Mouse (Mus musculus): ENCODE results near the gene Pls3. TPM values are rescaled to one million over a fixed set of nuclear protein-coding genes. Genes with fewer than 3 reads are reported as not detected.
A peak's percentile ranks its signal among the peaks of the same experiment; 100 is the strongest.
"Not testable (repeated sequence)": the region's sequence is repeated elsewhere in the genome, so short reads cannot be mapped to it uniquely, and the experiment has no call there.

Pls3 gene
- polyA plus RNA-seq, 1 experiment from 2014 or later, result 7.3 TPM

DNA sequence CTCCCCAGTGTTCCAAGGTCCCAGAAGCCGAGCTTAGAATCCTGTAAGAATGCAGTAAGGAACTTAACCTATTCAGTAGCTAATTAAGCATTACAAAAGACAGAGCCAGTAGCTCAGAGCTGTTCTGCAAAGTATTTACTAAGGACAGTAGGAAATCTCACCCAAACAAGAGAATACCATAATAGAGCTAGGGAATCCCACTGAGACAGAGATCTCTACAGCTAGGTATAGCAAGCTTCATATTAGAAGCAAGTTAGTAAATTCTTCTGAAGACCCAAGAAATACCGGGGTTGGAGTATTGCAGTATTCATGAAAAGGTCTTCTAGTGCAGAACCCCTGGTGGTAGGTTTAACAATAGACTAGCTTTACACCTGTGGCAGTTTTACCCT is 45.1 kb downstream of the Pls3 start:
- H3K27ac ChIP-seq, result no peak overlapping the region
- H3K79me2 ChIP-seq (ENCODE audit: inconsistent target), result no peaks in the 10 kb centered on the region
- no peaks in the 10 kb centered on the region for H3K36me3 ChIP-seq (ENCODE audit: inconsistent target)
- no peak overlapping the region for H3K4me3 ChIP-seq (ENCODE audit: inconsistent target)
- WGBS (ENCODE audit: missing documents), result 78% methylated on average over 2 of the region's 2 CpGs

GRCm38 (mm10) chrX:75829240-75829866 is 45.6 kb downstream of the Pls3 start:
- H3K36me3 ChIP-seq (ENCODE audit: inconsistent target), result no peaks in the 10 kb centered on the region
- H3K4me3 ChIP-seq (ENCODE audit: inconsistent target), result no peak overlapping the region
- WGBS (ENCODE audit: missing documents), result 78% methylated on average over 7 of the region's 7 CpGs
- no peak overlapping the region for H3K27ac ChIP-seq
- no peaks in the 10 kb centered on the region for H3K79me2 ChIP-seq (ENCODE audit: inconsistent target)

DNA sequence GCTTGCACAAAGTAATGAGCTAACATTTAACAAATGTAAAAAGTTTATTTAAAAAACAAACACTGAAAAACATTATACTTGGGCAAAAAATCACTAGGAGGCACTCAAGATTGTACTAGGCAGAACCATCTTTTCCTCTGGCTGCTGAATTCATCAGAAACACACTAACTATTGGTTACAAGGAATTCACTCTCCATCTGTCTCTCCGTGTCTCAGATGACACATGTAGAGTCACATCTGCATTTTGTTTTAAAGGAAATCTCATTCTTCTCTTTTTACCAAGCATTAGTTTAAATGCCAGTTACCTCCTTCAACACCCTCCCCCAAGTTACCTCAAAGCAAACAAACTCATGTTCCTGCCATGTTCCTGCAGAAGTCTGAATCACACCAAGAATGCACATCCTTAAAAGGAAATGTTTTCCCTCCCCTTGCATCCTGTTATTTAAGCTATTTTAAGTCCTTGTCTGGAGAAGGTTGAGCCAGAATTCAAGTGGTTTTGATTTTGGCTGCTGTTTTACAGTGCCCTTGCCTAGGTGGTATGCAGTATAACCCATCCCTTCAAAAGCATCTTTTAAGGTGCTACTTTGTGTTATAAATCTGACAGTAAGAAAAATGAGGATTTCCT is 56.2 kb downstream of the Pls3 start:
- Histone ChIP-seq H3K36me3 (ENCODE audit: inconsistent target) (no peaks in the 10 kb centered on the region), H3K4me3 (ENCODE audit: inconsistent target) (no peak overlapping the region), H3K79me2 (ENCODE audit: inconsistent target) (no peaks in the 10 kb centered on the region), H3K27ac (no peak overlapping the region)
- 27% methylated on average over 1 of the region's 1 CpGs for WGBS (ENCODE audit: missing documents)

DNA sequence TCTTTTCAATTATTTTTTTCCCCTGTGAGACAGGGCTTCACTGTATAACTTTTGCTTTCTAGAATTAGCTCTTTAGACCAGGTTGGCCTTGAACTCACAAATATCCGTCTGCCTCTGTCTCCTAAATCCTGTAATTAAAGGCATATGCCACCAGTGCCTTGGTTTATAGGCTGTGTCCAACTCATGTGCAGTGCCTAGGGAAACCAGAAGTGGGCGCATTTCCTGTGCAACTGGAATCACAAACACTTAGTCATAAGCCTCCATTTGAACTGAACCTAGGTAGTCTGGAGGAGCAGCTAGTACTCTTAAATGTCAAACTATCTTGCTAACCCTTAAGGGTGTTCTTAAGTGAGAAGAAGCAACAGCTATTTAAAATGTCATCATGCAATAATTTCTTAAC is 60.0 kb downstream of the Pls3 start:
- no peak overlapping the region for H3K4me3 ChIP-seq (ENCODE audit: inconsistent target)
- H3K36me3 ChIP-seq (ENCODE audit: inconsistent target), result no peaks in the 10 kb centered on the region
- no peaks in the 10 kb centered on the region for H3K79me2 ChIP-seq (ENCODE audit: inconsistent target)
- H3K27ac ChIP-seq, result no peak overlapping the region
- WGBS (ENCODE audit: missing documents), result 86% methylated on average over 2 of the region's 2 CpGs

- Histone ChIP-seq H3K4me3 (ENCODE audit: inconsistent target) (no peak overlapping the region), H3K27ac (no peak overlapping the region)
- 86% methylated on average over 4 of the region's 4 CpGs for WGBS (ENCODE audit: missing documents)
These were observed 60.9 kb downstream of the Pls3 start for GRCm38 (mm10) chrX:75814123-75814522.

GRCm38 (mm10) chrX:75796583-75796982 is 78.4 kb downstream of the Pls3 start:
- no peak overlapping the region for H3K4me3 ChIP-seq (ENCODE audit: inconsistent target)
- no peaks in the 10 kb centered on the region for H3K79me2 ChIP-seq (ENCODE audit: inconsistent target)
- WGBS (ENCODE audit: missing documents), result 31% methylated on average over 2 of the region's 4 CpGs
- no peak overlapping the region for H3K27ac ChIP-seq
- H3K36me3 ChIP-seq (ENCODE audit: inconsistent target), result no peaks in the 10 kb centered on the region

More at GRCm38 (mm10) chrX:75814123-75814522, 60.9 kb downstream of the Pls3 start:
- Histone ChIP-seq H3K36me3 (ENCODE audit: inconsistent target) (no peaks in the 10 kb centered on the region), H3K79me2 (ENCODE audit: inconsistent target) (no peaks in the 10 kb centered on the region)

GRCm38 (mm10) chrX:75779796-75780195 is 95.2 kb downstream of the Pls3 start:
- WGBS (ENCODE audit: missing documents), result 100% methylated on average over 4 of the region's 4 CpGs
- Histone ChIP-seq H3K36me3 (ENCODE audit: inconsistent target) (no peaks in the 10 kb centered on the region), H3K4me3 (ENCODE audit: inconsistent target) (no peak overlapping the region), H3K79me2 (ENCODE audit: inconsistent target) (no peaks in the 10 kb centered on the region), H3K27ac (no peak overlapping the region)

DNA sequence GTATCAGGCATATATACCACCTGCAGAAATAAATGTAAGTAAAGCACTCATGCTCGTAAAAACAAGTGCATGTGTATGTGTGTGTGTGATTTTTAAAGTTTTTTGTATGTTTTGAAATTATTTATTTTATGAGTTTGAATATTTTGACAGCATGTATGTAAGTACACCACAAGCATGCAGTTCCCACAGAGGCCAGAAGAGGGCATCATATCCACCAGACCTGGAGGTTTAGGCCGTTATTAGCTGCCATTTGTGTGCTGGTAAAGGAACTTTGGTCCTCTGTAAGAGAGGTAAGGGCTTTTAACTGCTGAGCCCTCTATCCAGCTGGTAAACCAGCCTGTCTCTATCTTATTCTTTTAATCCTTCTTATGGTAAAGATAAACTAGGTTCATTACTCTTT is 97.5 kb downstream of the Pls3 start:
- no peak overlapping the region for H3K27ac ChIP-seq
- 91% methylated on average over 2 of the region's 2 CpGs for WGBS (ENCODE audit: missing documents)
- H3K36me3 ChIP-seq (ENCODE audit: inconsistent target), result no peaks in the 10 kb centered on the region
- no peak overlapping the region for H3K4me3 ChIP-seq (ENCODE audit: inconsistent target)
- H3K79me2 ChIP-seq (ENCODE audit: inconsistent target), result no peaks in the 10 kb centered on the region

DNA sequence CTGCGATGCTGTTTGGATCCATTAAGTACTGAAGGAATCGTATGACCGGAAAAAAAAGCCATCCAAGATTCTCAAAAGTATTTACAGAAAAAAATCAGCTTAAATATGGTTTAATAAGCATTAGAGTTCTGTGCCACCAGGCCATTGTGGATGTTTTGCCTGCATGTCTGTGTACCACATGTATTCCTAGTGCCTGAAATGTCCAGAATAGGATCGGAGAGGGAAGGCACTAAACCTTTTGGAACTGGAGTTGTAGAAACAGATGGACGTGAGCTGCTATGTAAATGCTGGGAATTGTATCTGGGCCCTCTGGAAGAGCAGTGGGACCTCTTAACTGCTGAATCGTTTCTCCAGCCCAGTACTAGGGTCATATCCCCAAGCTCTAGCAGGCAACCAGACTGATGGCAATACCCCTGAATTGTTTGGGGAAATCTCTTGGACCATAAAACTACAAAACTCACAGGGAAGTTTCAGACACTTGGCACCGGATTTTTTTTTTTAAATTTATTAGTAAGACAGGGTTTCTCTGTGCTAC is 110.1 kb downstream of the Pls3 start:
- Histone ChIP-seq H3K36me3 (ENCODE audit: inconsistent target) (no peaks in the 10 kb centered on the region), H3K79me2 (ENCODE audit: inconsistent target) (peaks cover 12% of the 10 kb centered on the region; the same call in 1 of the 2 replicates), H3K27ac (no peak overlapping the region), H3K4me3 (ENCODE audit: inconsistent target) (peak overlapping the region; percentile 51)
- 56% methylated on average over 6 of the region's 7 CpGs for WGBS (ENCODE audit: missing documents)

- 15% methylated on average over 19 of the region's 19 CpGs for WGBS (ENCODE audit: missing documents)
- Histone ChIP-seq H3K36me3 (ENCODE audit: inconsistent target) (no peaks in the 10 kb centered on the region), H3K79me2 (ENCODE audit: inconsistent target) (peaks cover 12% of the 10 kb centered on the region; the same call in 1 of the 2 replicates), H3K27ac (peak overlapping the region; percentile 46), H3K4me3 (ENCODE audit: inconsistent target) (peak overlapping the region; percentile 51)
These were observed 110.7 kb downstream of the Pls3 start for GRCm38 (mm10) chrX:75764135-75764793.

GRCm38 (mm10) chrX:75759461-75759860 is 115.5 kb downstream of the Pls3 start:
- H3K36me3 ChIP-seq (ENCODE audit: inconsistent target); H3K4me3 ChIP-seq (ENCODE audit: inconsistent target); H3K27ac ChIP-seq: not testable (repeated sequence)
- peaks cover 12% of the 10 kb centered on the region; the same call in 1 of the 2 replicates for H3K79me2 ChIP-seq (ENCODE audit: inconsistent target)
- WGBS (ENCODE audit: missing documents), result 100% methylated on average over 1 of the region's 2 CpGs

GRCm38 (mm10) chrX:75759036-75759435 is 115.9 kb downstream of the Pls3 start:
- H3K27ac ChIP-seq; H3K4me3 ChIP-seq (ENCODE audit: inconsistent target); H3K36me3 ChIP-seq (ENCODE audit: inconsistent target): not testable (repeated sequence)
- peaks cover 12% of the 10 kb centered on the region; the same call in 1 of the 2 replicates for H3K79me2 ChIP-seq (ENCODE audit: inconsistent target)
- 76% methylated on average over 8 of the region's 12 CpGs for WGBS (ENCODE audit: missing documents)

GRCm38 (mm10) chrX:75757966-75758365 is 117.0 kb downstream of the Pls3 start:
- H3K36me3 ChIP-seq (ENCODE audit: inconsistent target); H3K79me2 ChIP-seq (ENCODE audit: inconsistent target); H3K27ac ChIP-seq; H3K4me3 ChIP-seq (ENCODE audit: inconsistent target): not testable (repeated sequence)
- WGBS (ENCODE audit: missing documents), result 75% methylated on average over 12 of the region's 14 CpGs

GRCm38 (mm10) chrX:75754531-75754930 is 120.5 kb downstream of the Pls3 start:
- not testable (repeated sequence) for H3K4me3 ChIP-seq (ENCODE audit: inconsistent target); H3K27ac ChIP-seq; H3K79me2 ChIP-seq (ENCODE audit: inconsistent target); H3K36me3 ChIP-seq (ENCODE audit: inconsistent target)

- not testable (repeated sequence) for H3K4me3 ChIP-seq (ENCODE audit: inconsistent target); H3K79me2 ChIP-seq (ENCODE audit: inconsistent target); H3K27ac ChIP-seq; H3K36me3 ChIP-seq (ENCODE audit: inconsistent target)
- no CpG with 5 or more reads among the region's 12 CpGs for WGBS (ENCODE audit: missing documents)
These were observed 124.8 kb downstream of the Pls3 start for GRCm38 (mm10) chrX:75750126-75750725.

All from macrophage (primary cell).